ENCODE assay signal across 22 mouse cellular contexts in the genomic region with DNA sequence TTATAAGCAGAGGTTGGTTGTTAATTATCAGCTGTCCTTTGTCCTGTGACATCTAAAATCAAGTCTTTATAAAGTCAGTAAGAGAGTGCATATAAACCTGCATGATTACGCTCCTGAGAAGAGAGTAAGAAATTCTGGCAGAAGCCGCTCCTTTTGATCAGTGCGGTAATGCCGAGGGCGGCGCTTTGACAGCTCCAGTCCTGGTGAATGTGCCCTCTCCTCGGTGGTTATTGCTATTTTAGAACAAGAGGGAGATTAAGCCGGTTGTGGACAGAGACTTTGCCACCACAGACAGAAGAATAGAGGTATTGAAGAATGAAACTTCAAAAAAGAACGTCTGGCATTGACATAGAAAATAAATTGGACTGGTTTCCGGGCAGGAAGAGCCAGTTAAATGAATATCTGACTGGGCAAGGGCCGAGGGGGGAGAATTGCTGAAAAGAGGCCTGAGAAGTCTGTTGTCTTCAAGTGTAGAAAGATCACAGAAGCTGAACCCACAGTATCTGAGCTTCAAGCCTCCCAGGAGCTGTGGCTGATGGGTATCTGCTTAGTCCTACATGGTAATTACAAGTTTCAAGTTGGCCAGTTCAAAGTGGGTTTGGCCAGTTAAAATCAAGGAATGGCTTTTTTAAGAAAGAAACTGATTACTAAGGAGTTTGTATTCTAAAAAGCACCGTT. TPM values are rescaled to one million over a fixed set of nuclear protein-coding genes. Genes with fewer than 3 reads are reported as not detected.
DNase-seq lines count a peak whose midpoint lies in the region; ATAC-seq and TF ChIP-seq lines count a peak whose summit lies in the region.
"Had no signal": no experiment of that assay in that cellular context is flagged by ENCODE, and none has a peak within 500 bp of the region (broad histone marks: within the 10 kb centered on the region; RNA-seq: fewer than 3 reads in every experiment).

No protein-coding gene starts in this region.

- WGBS in intestine, postnatal 0 days, result 86% methylated on average over 12 of the region's 12 CpGs
- WGBS in intestine, embryonic 16.5 days, result 77% methylated on average over 12 of the region's 12 CpGs
- WGBS in forebrain, embryonic 13.5 days, result 12% methylated on average over 12 of the region's 12 CpGs
- WGBS in midbrain, embryonic 14.5 days, result 39% methylated on average over 12 of the region's 12 CpGs

- H3K27me3 ChIP-seq in intestine, postnatal 0 days (replicated peaks; ENCODE audit: control insufficient read depth, insufficient read depth, low read length), result no peaks in the 10 kb centered on the region
- no peaks in the 10 kb centered on the region for H3K27me3 ChIP-seq in intestine, embryonic 16.5 days (replicated peaks; ENCODE audit: control insufficient read depth, insufficient read depth, low read length)
- no peaks in the 10 kb centered on the region for H3K27me3 ChIP-seq in forebrain, embryonic 13.5 days
- H3K27me3 ChIP-seq in midbrain, embryonic 14.5 days (ENCODE audit: control insufficient read depth, insufficient read depth, low read length), result no peaks in the 10 kb centered on the region
- H3K27me3 ChIP-seq: embryonic facial prominence, embryonic 12.5 days; limb, embryonic 12.5 days; lung, embryonic 15.5 days had no signal

- H3K4me1 ChIP-seq in intestine, postnatal 0 days (replicated peaks; ENCODE audit: control insufficient read depth, insufficient read depth, low read length), result peaks cover 1% of the 10 kb centered on the region; the same call in 1 of the 2 replicates
- peaks cover 2% of the 10 kb centered on the region; the same call in 1 of the 2 replicates for H3K4me1 ChIP-seq in intestine, embryonic 16.5 days (ENCODE audit: control insufficient read depth, insufficient read depth, low read length)
- peaks cover 45% of the 10 kb centered on the region for H3K4me1 ChIP-seq in forebrain, embryonic 13.5 days
- no peaks in the 10 kb centered on the region for H3K4me1 ChIP-seq in midbrain, embryonic 14.5 days (ENCODE audit: control insufficient read depth, insufficient read depth, low read length)
- H3K4me1 ChIP-seq: embryonic facial prominence, embryonic 12.5 days; lung, embryonic 15.5 days had no signal

- no peaks in the 10 kb centered on the region for H3K9me3 ChIP-seq in intestine, postnatal 0 days (ENCODE audit: control insufficient read depth)
- no peaks in the 10 kb centered on the region for H3K9me3 ChIP-seq in intestine, embryonic 16.5 days (ENCODE audit: control insufficient read depth, low read length)
- no peaks in the 10 kb centered on the region for H3K9me3 ChIP-seq in forebrain, embryonic 13.5 days (replicated peaks)
- H3K9me3 ChIP-seq in midbrain, embryonic 14.5 days (ENCODE audit: control insufficient read depth, low read length), result no peaks in the 10 kb centered on the region
- H3K9me3 ChIP-seq: embryonic facial prominence, embryonic 12.5 days; limb, embryonic 12.5 days; lung, embryonic 15.5 days had no signal

- peak overlapping the region; percentile 35 for H3K27ac ChIP-seq in intestine, postnatal 0 days (ENCODE audit: low read depth, low read length)
- no peak overlapping the region for H3K27ac ChIP-seq in intestine, embryonic 16.5 days (ENCODE audit: low read length)
- peak overlapping the region; percentile 68 for H3K27ac ChIP-seq in forebrain, embryonic 13.5 days
- H3K27ac ChIP-seq in midbrain, embryonic 14.5 days (replicated peaks; ENCODE audit: low read depth, low read length), result no peak overlapping the region
- H3K27ac ChIP-seq: embryonic facial prominence, embryonic 12.5 days; limb, embryonic 12.5 days; liver, embryonic 14.5 days; lung, embryonic 15.5 days had no signal

- ATAC-seq in intestine, postnatal 0 days, result no peak
- ATAC-seq in intestine, embryonic 16.5 days, result no peak
- peak; percentile 63 for ATAC-seq in forebrain, embryonic 13.5 days
- ATAC-seq in midbrain, embryonic 14.5 days (ENCODE audit: low FRiP score, low TSS enrichment), result no peak

- H3K36me3 ChIP-seq in intestine, postnatal 0 days (ENCODE audit: control insufficient read depth, insufficient read depth), result peaks cover 19% of the 10 kb centered on the region
- H3K36me3 ChIP-seq in intestine, embryonic 16.5 days (ENCODE audit: control insufficient read depth, insufficient read depth, low read length), result peaks cover 9% of the 10 kb centered on the region; the same call in 1 of the 2 replicates
- peaks cover 27% of the 10 kb centered on the region; the same call in 1 of the 2 replicates for H3K36me3 ChIP-seq in forebrain, embryonic 13.5 days (ENCODE audit: poor library complexity, severe bottlenecking)
- peaks cover 16% of the 10 kb centered on the region for H3K36me3 ChIP-seq in midbrain, embryonic 14.5 days (ENCODE audit: control insufficient read depth, insufficient read depth, low read length)

- H3K4me3 ChIP-seq in intestine, postnatal 0 days (ENCODE audit: low read depth, low read length), result no peak overlapping the region
- H3K4me3 ChIP-seq in intestine, embryonic 16.5 days (ENCODE audit: low read length), result no peak overlapping the region
- H3K4me3 ChIP-seq in forebrain, embryonic 13.5 days, result no peak overlapping the region
- H3K4me3 ChIP-seq in midbrain, embryonic 14.5 days (replicated peaks; ENCODE audit: low read depth, low read length), result no peak overlapping the region
- H3K4me3 ChIP-seq: embryonic facial prominence, embryonic 12.5 days; erythroblast, embryonic 14.5 days; limb, embryonic 12.5 days; lung, embryonic 15.5 days had no signal

- no peak overlapping the region for H3K4me2 ChIP-seq in intestine, postnatal 0 days (replicated peaks; ENCODE audit: low read depth)
- H3K4me2 ChIP-seq in intestine, embryonic 16.5 days (ENCODE audit: low read depth, low read length), result no peak overlapping the region
- H3K4me2 ChIP-seq in forebrain, embryonic 13.5 days, result no peak overlapping the region
- H3K4me2 ChIP-seq in midbrain, embryonic 14.5 days (ENCODE audit: low read length), result no peak overlapping the region
- H3K4me2 ChIP-seq: embryonic facial prominence, embryonic 12.5 days; heart, embryonic 11.5 days; limb, embryonic 12.5 days; lung, embryonic 15.5 days had no signal

- H3K9ac ChIP-seq in intestine, postnatal 0 days (ENCODE audit: low read depth, low read length), result no peak overlapping the region
- H3K9ac ChIP-seq in intestine, embryonic 16.5 days (ENCODE audit: low read depth, low read length), result no peak overlapping the region
- no peak overlapping the region for H3K9ac ChIP-seq in forebrain, embryonic 13.5 days
- no peak overlapping the region for H3K9ac ChIP-seq in midbrain, embryonic 14.5 days (replicated peaks; ENCODE audit: low read length)
- H3K9ac ChIP-seq: embryonic facial prominence, embryonic 12.5 days; limb, embryonic 12.5 days; liver, embryonic 14.5 days; lung, embryonic 15.5 days had no signal

- TF ChIP-seq POLR2A in brain, embryonic 14.5 days (IDR thresholded peaks at IDR 0.05; ENCODE audit: borderline replicate concordance, extremely low read depth, insufficient read depth, insufficient read length, poor library complexity, severe bottlenecking), result no peak

- DNase-seq in brain, embryonic 14.5 days (ENCODE audit: low read depth), result peak; percentile 89
- peak; percentile 41 for DNase-seq in midbrain, embryonic 14.5 days
- no peak for DNase-seq in embryo, embryonic 10.5 days (ENCODE audit: low spot score)
- DNase-seq in layer of hippocampus, adult 8-10 months (ENCODE audit: low spot score in 2 of 2), result no peak
- DNase-seq: adrenal gland, adult 2 months; cerebellum, adult 9-11 months; heart, postnatal 36 days; kidney, adult 8-10 months; kidney, postnatal 14 days; layer of hippocampus, adult 9-11 months; lung, postnatal 4 days; right cerebral cortex, postnatal 4 days; thymus, postnatal 25 days had no signal

- TF ChIP-seq CTCF in intestine, postnatal 0 days (IDR thresholded peaks at IDR 0.05; ENCODE audit: low read depth), result no peak
- TF ChIP-seq CTCF in brain, embryonic 14.5 days (IDR thresholded peaks at IDR 0.05; ENCODE audit: borderline replicate concordance, extremely low read depth, insufficient read depth, insufficient read length), result no peak

RNA-seq across cellular contexts. Expression of a gene that starts 27.8 kb away (rescaled TPM):
- 504 and 571 TPM in 2 replicates for polyA plus RNA-seq in intestine, postnatal 0 days (2015; fragmentation: Nextera tagmentation; extraction: Ambion mirVana)
- 597 and 626 TPM in 2 replicates for polyA plus RNA-seq in intestine, embryonic 16.5 days (2015; fragmentation: Nextera tagmentation; extraction: Ambion mirVana)
- polyA plus RNA-seq in brain, embryonic 14.5 days (2012; rRNA removed), result 254 and 296 TPM in 2 replicates
- 560 and 579 TPM in 2 replicates for polyA plus RNA-seq in forebrain, embryonic 13.5 days (2015; fragmentation: Nextera tagmentation; extraction: Ambion mirVana)
- 453 and 517 TPM in 2 replicates for polyA plus RNA-seq in midbrain, embryonic 14.5 days (2014; fragmentation: Nextera tagmentation; extraction: Ambion mirVana)
- 100 to 1,000 TPM; 226 to 234 (median 231) TPM for total RNA-seq in layer of hippocampus, adult 8-10 months (2022)

RNA-seq across cellular contexts. Expression of a gene that starts 27.9 kb away (rescaled TPM):
- polyA plus RNA-seq in intestine, postnatal 0 days (2015; fragmentation: Nextera tagmentation; extraction: Ambion mirVana), result 6.1 and 6.9 TPM in 2 replicates
- polyA plus RNA-seq in intestine, embryonic 16.5 days (2015; fragmentation: Nextera tagmentation; extraction: Ambion mirVana), result 6.2 and 6.4 TPM in 2 replicates
- polyA plus RNA-seq in brain, embryonic 14.5 days (2012; rRNA removed), result 27.3 and 30.9 TPM in 2 replicates
- 23.3 and 26.2 TPM in 2 replicates for polyA plus RNA-seq in forebrain, embryonic 13.5 days (2015; fragmentation: Nextera tagmentation; extraction: Ambion mirVana)
- polyA plus RNA-seq in midbrain, embryonic 14.5 days (2014; fragmentation: Nextera tagmentation; extraction: Ambion mirVana), result 16.1 and 16.2 TPM in 2 replicates
- 10 to 100 TPM; 35.0 to 45.5 (median 39.9) TPM for total RNA-seq in layer of hippocampus, adult 8-10 months (2022)

Comparison
In these comparisons a context has a peak if more than half of its experiments do, and no peak if none do; other contexts are left out.
1. H3K27ac ChIP-seq: peak in intestine, postnatal 0 days (single experiment) and forebrain, embryonic 13.5 days (single experiment); none in intestine, embryonic 16.5 days (single experiment) and midbrain, embryonic 14.5 days (single experiment).
2. DNase-seq: peak in brain, embryonic 14.5 days (single experiment) and midbrain, embryonic 14.5 days (single experiment); none in embryo, embryonic 10.5 days (single experiment) and layer of hippocampus, adult 8-10 months (0 of 2).